8 mouse cellular contexts compared by ENCODE assay signal in genomic region chr1:19849918-19850317, GRCm38 (mm10).
DNase-seq lines count a peak whose midpoint lies in the region; ATAC-seq and TF ChIP-seq lines count a peak whose summit lies in the region.

No protein-coding gene starts in this region.

- no peak overlapping the region for H3K9ac ChIP-seq in lung, postnatal 0 days (replicated peaks; ENCODE audit: low read depth)

- ATAC-seq in lung, postnatal 0 days: peak; percentile 76

- WGBS in lung, postnatal 0 days: 41% methylated on average over 3 of the region's 3 CpGs

- no peak overlapping the region for H3K27ac ChIP-seq in lung, postnatal 0 days (ENCODE audit: low read length)

- TF ChIP-seq CTCF in lung, postnatal 0 days (IDR thresholded peaks at IDR 0.05): no peak

- peak; percentile 70 to 72 for DNase-seq in cerebellum, postnatal 10 days
- no peak for DNase-seq in cerebellum, adult 18-20 months
- peak; percentile 1 to 18 for DNase-seq in layer of hippocampus, adult 18-20 months (ENCODE audit: low spot score in 2 of 2)
- no peak for DNase-seq in layer of hippocampus, adult 9-10 months (ENCODE audit: low spot score)
- DNase-seq in frontal cortex, postnatal 36 days (ENCODE audit: low spot score in 2 of 2): peak; percentile 7 to 12
- DNase-seq in lung, postnatal 0 days (ENCODE audit: low spot score): peak; percentile 40
- no peak for DNase-seq in adipocyte (ENCODE audit: low spot score)
- no peak for DNase-seq in urinary bladder, postnatal 25 days (ENCODE audit: low spot score)

- no peak overlapping the region for H3K4me3 ChIP-seq in lung, postnatal 0 days (ENCODE audit: low read depth, low read length)

- no peak for TF ChIP-seq EP300 in lung, postnatal 0 days (IDR thresholded peaks at IDR 0.05)

- no peaks in the 10 kb centered on the region for H3K4me1 ChIP-seq in lung, postnatal 0 days (ENCODE audit: insufficient read depth, low read depth, low read length)

- H3K27me3 ChIP-seq in lung, postnatal 0 days (replicated peaks; ENCODE audit: insufficient read depth, low read length): no peaks in the 10 kb centered on the region

- H3K9me3 ChIP-seq in lung, postnatal 0 days (ENCODE audit: low read length): no peaks in the 10 kb centered on the region

- H3K36me3 ChIP-seq in lung, postnatal 0 days (ENCODE audit: insufficient read depth, low read length): no peaks in the 10 kb centered on the region

- H3K4me2 ChIP-seq in lung, postnatal 0 days (replicated peaks; ENCODE audit: low read depth, low read length): no peak overlapping the region

Comparison
In these comparisons a context has a peak if more than half of its experiments do, and no peak if none do; other contexts are left out.
1. DNase-seq: peak in cerebellum, postnatal 10 days (2 of 2), layer of hippocampus, adult 18-20 months (2 of 2), frontal cortex, postnatal 36 days (2 of 2) and lung, postnatal 0 days (single experiment); none in cerebellum, adult 18-20 months (0 of 2), layer of hippocampus, adult 9-10 months (single experiment), adipocyte (single experiment) and urinary bladder, postnatal 25 days (single experiment).